Mouse (Mus musculus) macrophage (primary cell): ENCODE results near the gene 4921539E11Rik. TPM values are rescaled to one million over a fixed set of nuclear protein-coding genes. Genes with fewer than 3 reads are reported as not detected.

Source experiments
- H3K27ac ChIP-seq: fragments of 350-480 bp; formaldehyde crosslinking; 2 replicates; pipeline ENCODE4 v1.9.0; 2021
- H3K36me3 ChIP-seq: fragments of 350-480 bp; formaldehyde crosslinking; 2 replicates; pipeline ENCODE4 v1.9.0; 2021; ENCODE audit errors: inconsistent target
- H3K4me3 ChIP-seq: fragments of 350-480 bp; formaldehyde crosslinking; 2 replicates; pipeline ENCODE4 v1.9.0; 2021; ENCODE audit errors: inconsistent target
- H3K79me2 ChIP-seq: fragments of 350-480 bp; formaldehyde crosslinking; 2 replicates; pipeline ENCODE4 v1.9.0; 2021; ENCODE audit errors: inconsistent target
- WGBS: methylation state at CpG from one replicate; pipeline ENCODE4 v1.1.7; 2026; ENCODE audit warnings: inconsistent platforms; ENCODE audit not compliant: missing documents; 5-methylcytosine and 5-hydroxymethylcytosine counted together
- polyA plus RNA-seq: library from polyadenylated mRNA; stranded (reverse); fragments of 250-400 nt; gene quantifications from 3 replicates; pipeline ENCODE4 v1.2.4, GENCODE M21; 2018; ENCODE audit warnings: inconsistent platforms
- total RNA-seq, 78 experiments: library from RNA; depleted of rRNA; stranded (reverse); fragments of 250-400 nt; gene quantifications; 1 replicate in 9 of 78; 2 replicates in 24 of 78; 3 replicates in 43 of 78; 4 replicates in 2 of 78; pipeline ENCODE4 v1.2.4; 2018; ENCODE audit warnings: inconsistent platforms in 56 of 78

4921539E11Rik gene
- not detected for total RNA-seq (2018; cell fraction: chromatin; rRNA removed)
- total RNA-seq (2018; cell fraction: cytosol; rRNA removed): not detected
- total RNA-seq (2018; cell fraction: nucleus; rRNA removed): not detected
- polyA plus RNA-seq: not detected in 3 replicates

DNA sequence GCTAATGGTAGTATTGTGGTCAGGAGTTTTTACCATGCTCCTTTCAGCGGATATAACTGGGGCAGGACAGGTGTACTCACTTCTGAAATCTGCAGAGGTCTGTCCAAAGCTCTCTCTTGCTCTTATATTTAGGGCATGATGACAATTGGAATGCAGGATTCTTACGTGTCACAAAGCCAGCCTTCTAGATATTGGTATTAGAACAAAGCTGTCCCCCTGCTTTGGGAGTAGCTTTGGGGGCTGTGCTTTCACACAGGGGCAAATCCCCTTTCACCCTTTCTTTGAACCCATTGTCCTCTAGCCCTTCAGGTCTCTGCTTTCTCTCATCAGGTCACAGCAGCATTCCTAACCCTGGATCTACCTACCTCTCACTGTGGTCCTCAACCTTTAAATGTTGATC, at the start of gene 4921539E11Rik:
Gene 4921539E11Rik, minus strand, starts transcription at position 101 of the 400 bp plus-strand sequence.
- Histone ChIP-seq H3K79me2 (no peaks in the 10 kb centered on the region), H3K4me3 (no peak within 1 kb of the TSS), H3K36me3 (no peaks in the 10 kb centered on the region), H3K27ac (no peak within 1 kb of the TSS)
- 92% methylated on average over 2 of the region's 2 CpGs for WGBS

DNA sequence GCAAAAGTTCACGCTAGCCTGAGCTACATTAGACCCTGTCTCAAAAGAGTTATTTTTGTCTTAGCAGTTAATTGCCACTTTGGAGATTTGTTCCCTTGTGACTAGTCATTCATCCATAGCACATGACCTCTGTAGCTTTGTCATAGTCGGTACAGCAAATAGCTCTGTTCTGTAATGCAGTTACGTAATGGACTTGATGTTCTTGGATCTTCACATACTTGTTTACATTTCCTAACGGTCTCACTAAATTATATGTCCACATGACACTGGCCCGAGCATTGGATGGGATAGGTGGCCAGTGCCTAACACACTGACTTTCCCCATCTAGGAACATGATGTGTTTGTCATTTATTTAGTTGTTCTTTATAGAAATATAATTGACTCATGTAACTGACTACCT, 44.5 kb upstream of the 4921539E11Rik start:
- H3K27ac ChIP-seq: peak overlapping the region; percentile 54
- 73% methylated on average over 5 of the region's 5 CpGs for WGBS
- H3K4me3 ChIP-seq: no peak overlapping the region
- H3K79me2 ChIP-seq: no peaks in the 10 kb centered on the region
- H3K36me3 ChIP-seq: peaks cover 29% of the 10 kb centered on the region

DNA sequence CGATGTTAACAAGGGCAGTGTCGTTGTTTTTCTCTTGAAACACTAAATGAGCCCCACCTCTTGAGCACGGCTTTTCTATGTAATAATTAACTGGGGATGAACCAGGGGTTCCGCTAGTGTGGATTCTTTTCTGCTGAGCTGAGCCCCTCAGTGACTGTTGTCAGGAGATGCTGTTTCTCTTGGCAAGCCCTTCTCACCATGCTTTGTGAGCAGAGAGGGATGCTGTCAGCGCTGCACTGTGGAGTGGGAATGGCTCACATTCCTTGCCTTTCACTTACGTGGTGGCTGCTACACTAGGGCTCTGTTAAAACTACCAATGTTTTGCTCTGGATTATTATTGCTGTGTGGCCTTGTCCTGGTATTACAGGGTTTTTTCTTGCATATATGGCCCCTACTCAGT, 38.7 kb upstream of the 4921539E11Rik start:
- WGBS: 95% methylated on average over 6 of the region's 6 CpGs
- peaks cover 53% of the 10 kb centered on the region for H3K36me3 ChIP-seq
- no peaks in the 10 kb centered on the region for H3K79me2 ChIP-seq
- no peak overlapping the region for H3K4me3 ChIP-seq
- no peak overlapping the region for H3K27ac ChIP-seq

DNA sequence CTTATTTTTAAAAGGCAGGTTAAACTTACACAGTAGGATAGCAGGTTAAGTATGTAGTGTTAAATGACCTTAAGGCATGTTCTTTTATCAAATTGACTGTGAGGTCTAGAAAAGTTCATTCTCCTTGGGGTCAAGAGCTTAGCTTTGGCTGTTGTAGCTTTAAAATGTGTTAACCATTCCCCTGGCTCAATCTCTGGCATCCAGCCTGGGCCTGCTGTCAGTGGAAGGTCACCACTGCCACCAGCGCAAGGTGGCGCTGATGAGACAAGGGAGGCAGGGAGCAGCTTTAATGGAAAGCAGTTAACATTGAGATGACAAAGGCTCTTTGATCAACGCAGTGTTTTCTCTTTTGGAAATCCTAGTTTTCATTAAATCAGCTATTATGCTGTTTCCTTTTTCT, 36.3 kb upstream of the 4921539E11Rik start:
- H3K27ac ChIP-seq: no peak overlapping the region
- 85% methylated on average over 3 of the region's 3 CpGs for WGBS
- H3K4me3 ChIP-seq: no peak overlapping the region
- H3K36me3 ChIP-seq: peaks cover 43% of the 10 kb centered on the region
- peaks cover 5% of the 10 kb centered on the region; the same call in 1 of the 2 replicates for H3K79me2 ChIP-seq

DNA sequence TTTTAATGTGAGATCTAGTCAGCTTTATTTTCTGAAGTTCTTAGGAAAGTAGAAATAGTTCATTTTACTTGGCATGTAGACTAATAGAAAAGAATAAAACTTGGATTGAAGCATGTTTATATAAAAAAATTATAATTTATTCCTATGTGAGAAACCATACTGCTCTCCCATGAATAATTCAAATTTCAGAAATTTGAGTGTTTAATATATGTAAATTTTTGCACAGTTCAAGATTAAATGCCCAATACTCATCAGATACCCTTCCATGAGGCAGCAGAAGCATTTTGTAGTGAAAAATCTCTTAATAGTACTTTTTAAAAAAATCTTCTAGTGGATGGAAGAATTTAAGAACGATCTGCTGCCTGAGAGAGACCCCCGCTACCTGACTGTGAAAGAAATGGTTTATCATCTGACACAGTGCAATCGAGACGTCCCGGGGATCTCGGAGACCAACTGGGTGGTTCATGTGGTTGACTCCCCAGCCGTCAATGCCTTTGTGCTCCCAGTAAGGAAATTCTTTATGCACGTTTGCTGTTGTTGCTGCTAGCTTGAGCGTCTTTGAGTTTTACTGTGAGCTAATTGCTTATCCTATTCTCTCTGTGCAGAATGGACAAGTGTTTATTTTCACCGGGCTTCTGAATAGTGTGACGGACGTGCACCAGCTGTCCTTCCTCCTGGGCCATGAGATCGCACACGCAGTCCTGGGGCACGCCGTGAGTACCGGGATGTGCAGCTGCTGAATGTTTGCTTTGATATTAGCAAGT, 34.2 kb upstream of the 4921539E11Rik start:
- H3K27ac ChIP-seq: no peak overlapping the region
- peaks cover 24% of the 10 kb centered on the region; the same call in 1 of the 2 replicates for H3K36me3 ChIP-seq
- no peak overlapping the region for H3K4me3 ChIP-seq
- peaks cover 5% of the 10 kb centered on the region; the same call in 1 of the 2 replicates for H3K79me2 ChIP-seq
- WGBS: over 99% methylated on average over 15 of the region's 17 CpGs

DNA sequence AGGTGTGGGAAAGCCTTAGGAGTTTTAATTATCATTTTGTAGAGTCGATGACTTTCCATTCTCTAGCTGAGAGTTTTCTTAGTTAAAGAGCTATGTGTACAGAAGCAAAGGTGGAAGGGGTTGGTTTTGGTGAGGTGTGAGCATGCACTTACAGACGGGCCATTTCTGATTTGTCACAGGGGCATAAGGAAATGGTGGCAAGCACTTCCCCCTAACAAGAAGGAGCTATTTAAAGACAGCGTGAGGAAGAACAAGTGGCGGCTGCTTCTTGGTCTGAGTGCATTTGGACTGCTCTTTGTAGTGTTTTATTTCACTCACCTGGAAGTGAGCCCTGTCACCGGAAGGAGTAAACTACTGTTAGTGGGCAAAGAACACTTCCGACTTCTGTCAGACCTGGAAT, 30.8 kb upstream of the 4921539E11Rik start:
- WGBS: 22% methylated on average over 6 of the region's 6 CpGs

DNA sequence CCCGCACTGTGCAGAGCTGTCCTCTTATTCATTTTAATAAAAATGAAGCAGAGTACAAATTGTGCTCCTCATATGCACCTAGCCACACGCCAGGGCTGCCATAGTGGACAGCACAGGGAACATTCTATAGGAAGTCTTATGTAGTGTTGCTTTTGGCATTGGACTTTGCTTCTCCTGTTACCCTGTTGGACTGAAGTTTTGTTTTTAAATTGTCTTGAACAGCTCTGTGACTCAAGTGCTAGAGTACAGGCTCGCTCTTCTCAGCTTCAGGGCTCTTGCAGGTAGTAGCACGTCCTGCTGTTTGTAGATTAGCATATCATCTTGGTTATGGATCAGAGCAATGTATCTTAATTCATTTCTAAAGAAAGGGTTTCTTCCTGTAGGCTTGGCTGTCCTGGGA, 25.2 kb upstream of the 4921539E11Rik start:
- H3K79me2 ChIP-seq: peaks cover 38% of the 10 kb centered on the region
- H3K36me3 ChIP-seq: peaks cover 11% of the 10 kb centered on the region
- H3K27ac ChIP-seq: no peak overlapping the region
- no peak overlapping the region for H3K4me3 ChIP-seq
- 95% methylated on average over 4 of the region's 4 CpGs for WGBS

More for the DNA sequence above, 30.8 kb upstream of the 4921539E11Rik start:
- H3K27ac ChIP-seq: peak overlapping the region; percentile 34
- H3K79me2 ChIP-seq: peaks cover 23% of the 10 kb centered on the region; the same call in 1 of the 2 replicates
- H3K4me3 ChIP-seq: no peak overlapping the region
- peaks cover 17% of the 10 kb centered on the region for H3K36me3 ChIP-seq

DNA sequence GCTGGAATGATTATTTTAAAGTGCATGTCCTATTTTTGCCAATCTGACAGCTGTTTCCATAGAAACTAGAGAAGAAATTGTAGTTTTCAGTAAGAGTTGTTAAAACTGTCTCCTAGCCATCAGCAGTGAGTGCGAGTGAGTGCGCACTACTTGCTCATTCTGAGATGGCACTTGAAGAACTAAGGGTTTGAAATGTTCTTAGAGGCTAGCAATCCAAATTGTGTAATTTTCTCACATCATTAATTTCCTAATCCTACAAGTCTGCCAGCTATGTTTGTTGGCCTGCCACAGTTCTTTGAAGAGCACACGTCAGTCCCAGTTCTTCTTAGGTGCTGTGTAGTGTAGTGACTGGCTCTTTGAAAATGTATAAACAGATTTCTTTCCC, 23.9 kb upstream of the 4921539E11Rik start:
- Histone ChIP-seq H3K79me2 (peaks cover 38% of the 10 kb centered on the region), H3K36me3 (peaks cover 6% of the 10 kb centered on the region), H3K4me3 (peak overlapping the region; percentile 67), H3K27ac (peak overlapping the region; percentile 61; the same call in 1 of the 2 replicates)
- WGBS: 77% methylated on average over 3 of the region's 3 CpGs

DNA sequence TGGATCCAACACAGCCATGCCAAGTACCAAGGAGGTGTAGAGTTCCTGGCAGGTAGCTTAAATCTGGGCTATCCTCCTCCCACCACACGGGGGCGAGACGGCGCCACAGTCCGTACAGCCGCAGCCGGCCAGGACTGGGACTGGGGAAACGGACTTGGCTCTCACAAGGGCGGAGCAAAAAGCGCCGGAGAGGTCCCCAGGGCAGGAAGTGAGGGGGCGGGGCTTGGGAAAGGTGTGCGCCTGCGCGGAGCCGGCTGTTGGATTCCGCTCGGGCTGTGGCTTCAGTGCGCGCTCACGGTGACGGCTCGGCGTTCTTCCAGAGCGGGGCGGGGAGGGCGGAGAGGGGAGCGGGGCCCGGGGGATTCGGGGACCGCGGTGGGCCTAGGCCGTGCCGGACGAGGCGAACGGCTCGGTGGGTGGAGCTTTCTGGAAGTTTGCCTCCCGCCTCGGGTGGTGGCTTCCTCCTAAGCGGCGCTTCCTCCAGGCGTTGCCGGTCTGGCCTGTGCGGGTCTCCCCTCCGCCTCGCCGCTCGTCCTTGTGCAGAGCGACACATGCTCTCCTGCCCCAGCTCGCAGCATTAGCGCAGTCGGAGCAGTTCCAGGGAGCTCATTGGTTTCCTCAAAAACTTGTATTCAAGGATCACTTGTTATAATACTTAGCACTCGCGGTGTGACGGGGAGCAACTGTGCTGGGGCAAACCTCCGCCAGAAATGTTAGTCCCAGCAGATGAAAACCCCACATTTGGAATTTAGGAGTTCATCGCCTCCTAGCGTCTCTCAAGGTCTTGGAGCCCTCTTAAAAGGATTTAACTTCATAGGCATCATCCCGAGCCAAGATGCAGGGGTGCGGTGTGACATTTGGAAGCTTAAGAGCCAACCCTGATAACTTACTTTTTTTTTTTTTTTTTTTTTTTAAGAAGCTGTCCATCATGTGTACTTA, 23.2 kb upstream of the 4921539E11Rik start, which contains the start of gene Oma1:
Gene Oma1, plus strand, starts transcription at position 226 of the 939 bp plus-strand sequence.
- Histone ChIP-seq H3K79me2 (peaks cover 38% of the 10 kb centered on the region), H3K36me3 (peaks cover under 1% of the 10 kb centered on the region; the same call in 1 of the 2 replicates), H3K4me3 (peak within 1 kb of the TSS; percentile 67), H3K27ac (peak within 1 kb of the TSS; percentile 61)
- under 1% methylated on average over 54 of the region's 61 CpGs for whole genome bisulfite sequencing

DNA sequence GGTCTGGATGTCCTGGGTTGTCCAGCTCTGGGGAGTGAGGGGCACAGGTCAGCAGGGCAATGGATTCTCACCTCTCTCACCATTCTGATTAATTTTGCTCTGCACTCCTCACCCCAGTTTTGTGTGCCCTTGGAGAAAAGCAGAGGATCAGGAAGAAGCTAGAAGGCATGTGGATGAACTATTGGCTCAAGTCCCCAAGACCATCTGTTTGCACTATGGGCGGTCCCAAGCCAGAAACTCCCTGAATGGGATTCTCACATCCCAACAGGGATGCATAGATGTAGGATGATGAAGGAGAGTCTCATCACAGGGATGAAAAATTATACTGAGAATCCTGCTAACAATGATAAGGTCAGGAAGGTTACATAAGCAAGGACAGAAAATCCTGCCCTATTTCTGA, 13.2 kb upstream of the 4921539E11Rik start:
- 100% methylated on average over 1 of the region's 1 CpGs for WGBS
- no peak overlapping the region for H3K27ac ChIP-seq
- H3K4me3 ChIP-seq: no peak overlapping the region
- H3K36me3 ChIP-seq: no peaks in the 10 kb centered on the region
- no peaks in the 10 kb centered on the region for H3K79me2 ChIP-seq

DNA sequence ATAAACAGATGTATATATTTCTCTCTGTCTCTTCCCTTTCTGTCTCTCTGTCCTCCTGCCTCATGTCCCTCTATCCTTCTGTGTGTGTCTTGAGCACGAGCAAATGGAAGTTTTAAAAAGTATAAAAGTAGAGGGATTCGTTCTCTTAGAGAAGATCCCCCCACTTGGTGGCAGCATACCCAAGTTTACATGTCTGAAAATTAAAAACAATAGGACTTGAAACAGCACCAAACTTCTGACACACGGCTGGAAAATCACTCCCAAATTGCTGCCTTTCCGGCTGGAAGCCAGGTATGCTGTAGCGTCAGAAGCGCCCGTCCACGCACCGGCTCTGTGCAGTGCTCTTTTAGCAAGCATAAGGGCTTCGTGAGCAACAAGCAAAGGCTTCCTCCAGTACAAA, 8.7 kb upstream of the 4921539E11Rik start:
- Histone ChIP-seq H3K36me3 (no peaks in the 10 kb centered on the region), H3K27ac (no peak overlapping the region), H3K79me2 (no peaks in the 10 kb centered on the region), H3K4me3 (no peak overlapping the region)
- WGBS: 79% methylated on average over 10 of the region's 10 CpGs

DNA sequence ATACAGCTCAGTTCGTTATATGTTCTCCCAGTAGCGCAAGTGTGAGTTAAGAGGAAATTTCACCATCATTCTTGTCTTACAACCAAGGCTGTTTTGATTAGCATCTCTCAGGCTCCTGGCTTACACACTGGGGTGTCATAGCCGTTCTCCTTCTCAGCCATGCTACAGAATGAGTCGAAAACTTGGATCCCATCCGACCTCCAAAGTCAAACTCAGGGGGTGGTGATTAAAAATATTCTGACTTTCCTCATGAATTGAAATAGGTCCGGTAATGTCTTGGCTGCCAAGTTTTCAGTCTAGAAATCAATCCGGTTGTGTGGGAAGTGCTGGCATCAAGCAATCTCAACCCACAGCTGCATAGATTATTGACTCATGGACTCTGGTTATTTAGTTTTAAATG, 2.3 kb downstream of the 4921539E11Rik start:
- Histone ChIP-seq H3K36me3 (no peaks in the 10 kb centered on the region), H3K4me3 (no peak overlapping the region), H3K27ac (no peak overlapping the region), H3K79me2 (no peaks in the 10 kb centered on the region)
- 87% methylated on average over 7 of the region's 7 CpGs for WGBS

DNA sequence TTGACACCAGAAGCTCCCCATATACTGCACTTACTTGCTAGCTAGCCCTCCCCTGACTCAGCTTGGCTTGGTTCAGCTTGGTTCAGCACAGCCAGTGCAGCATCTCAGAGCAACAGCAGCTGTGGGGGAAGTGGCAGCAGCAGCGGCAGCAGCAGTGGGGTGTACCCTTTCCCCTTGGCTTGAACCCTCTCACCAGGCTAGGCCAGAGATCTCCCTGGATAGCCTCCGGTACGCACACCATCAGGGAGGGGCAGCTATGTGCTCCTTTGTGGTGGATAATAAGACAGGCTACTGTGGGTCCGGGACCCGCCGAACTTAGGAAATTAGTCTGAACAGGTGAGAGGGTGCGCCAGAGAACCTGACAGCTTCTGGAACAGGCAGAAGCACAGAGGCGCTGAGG, 17.6 kb downstream of the 4921539E11Rik start:
- Histone ChIP-seq H3K36me3 (no peaks in the 10 kb centered on the region), H3K4me3 (no peak overlapping the region)
- 83% methylated on average over 6 of the region's 8 CpGs for WGBS

DNA sequence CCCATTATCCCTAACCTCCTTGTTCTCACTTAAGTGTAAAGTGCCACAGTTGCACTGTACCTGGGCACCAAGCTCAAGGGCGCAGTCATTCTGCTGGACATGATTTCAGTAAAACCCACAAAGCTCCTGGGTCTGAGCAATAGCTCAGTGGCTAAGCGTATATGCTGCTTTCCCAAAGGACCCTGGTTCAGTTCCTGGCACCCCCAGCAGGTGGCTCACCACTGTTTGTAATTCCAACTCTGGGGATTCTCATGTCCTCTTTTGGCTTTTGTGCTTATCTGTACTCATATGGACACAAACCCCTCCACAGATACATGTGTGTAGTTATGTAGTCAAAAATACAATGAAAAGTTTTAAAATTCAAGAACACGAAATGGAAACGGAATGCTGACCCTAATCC, 21.3 kb downstream of the 4921539E11Rik start:
- H3K4me3 ChIP-seq: no peak overlapping the region
- H3K79me2 ChIP-seq: no peaks in the 10 kb centered on the region
- H3K27ac ChIP-seq: no peak overlapping the region
- H3K36me3 ChIP-seq: no peaks in the 10 kb centered on the region
- WGBS: 96% methylated on average over 4 of the region's 4 CpGs

More for the DNA sequence above, 17.6 kb downstream of the 4921539E11Rik start:
- no peak overlapping the region for H3K27ac ChIP-seq
- no peaks in the 10 kb centered on the region for H3K79me2 ChIP-seq
